Mouse (Mus musculus): ENCODE measurements around the gene Aff3. TPM values are rescaled to one million over a fixed set of nuclear protein-coding genes. Genes with fewer than 3 reads are reported as not detected.
A peak's percentile ranks its signal among the peaks of the same experiment; 100 is the strongest.

The Aff3 gene
- polyA plus RNA-seq, 1 experiment from 2014 or later, result 5.7 TPM

DNA sequence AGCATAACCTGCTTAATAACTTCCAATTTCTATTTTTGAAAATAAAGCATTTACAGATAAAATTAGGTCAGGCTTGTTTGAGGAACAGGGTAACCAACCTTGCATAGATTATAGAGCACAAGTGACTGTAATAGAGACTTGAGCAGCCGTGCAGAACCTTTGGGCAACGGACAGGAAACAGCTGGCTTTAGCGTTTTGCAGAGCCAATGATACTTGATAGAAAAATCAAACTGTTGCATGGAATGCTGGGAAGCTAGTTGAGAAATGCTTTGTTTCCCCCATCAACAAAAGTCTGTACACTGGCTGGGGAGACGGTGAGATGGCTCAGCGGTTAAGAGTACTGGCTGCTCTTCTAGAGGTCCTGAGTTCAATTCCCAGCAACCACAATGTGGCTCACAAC lies 514.7 kb downstream of the Aff3 start:
- H3K27ac ChIP-seq (ENCODE audit: poor library complexity, severe bottlenecking), result no peak overlapping the region
- H3K4me1 ChIP-seq (replicated peaks), result no peaks in the 10 kb centered on the region
- ATAC-seq (ENCODE audit: insufficient number of reproducible peaks, low FRiP score), result no peak
- H3K9me3 ChIP-seq (replicated peaks), result no peaks in the 10 kb centered on the region
- 86% methylated on average over 5 of the region's 5 CpGs for WGBS
- H3K4me3 ChIP-seq, result no peak overlapping the region
- no peaks in the 10 kb centered on the region for H3K36me3 ChIP-seq
- no peak overlapping the region for H3K4me2 ChIP-seq
- H3K9ac ChIP-seq, result no peak overlapping the region
- no peaks in the 10 kb centered on the region for H3K27me3 ChIP-seq (replicated peaks)

DNA sequence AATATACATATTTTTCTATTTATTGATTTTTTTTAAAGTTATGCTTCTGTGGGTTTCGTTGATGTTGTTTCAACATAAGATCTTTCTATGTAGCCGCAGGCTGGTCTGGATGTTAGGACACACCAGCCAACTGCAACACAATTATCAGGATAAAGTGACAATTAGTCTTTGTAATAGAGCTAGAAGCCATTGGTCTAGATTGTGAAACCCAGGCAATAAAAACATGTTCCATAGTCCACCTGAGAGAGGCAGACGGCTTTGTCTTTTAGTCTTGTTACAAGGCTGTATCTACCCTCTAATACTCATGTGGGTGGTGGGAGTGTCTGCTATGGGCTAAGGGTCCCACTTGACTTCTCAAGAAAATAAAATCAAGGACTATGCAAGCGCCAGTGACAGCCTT lies 518.7 kb downstream of the Aff3 start:
- no peak overlapping the region for H3K4me3 ChIP-seq
- WGBS, result 85% methylated on average over 4 of the region's 4 CpGs
- H3K9ac ChIP-seq, result no peak overlapping the region
- no peaks in the 10 kb centered on the region for H3K27me3 ChIP-seq (replicated peaks)
- H3K9me3 ChIP-seq (replicated peaks), result no peaks in the 10 kb centered on the region
- H3K27ac ChIP-seq (ENCODE audit: poor library complexity, severe bottlenecking), result no peak overlapping the region
- no peak overlapping the region for H3K4me2 ChIP-seq
- no peak for ATAC-seq (ENCODE audit: insufficient number of reproducible peaks, low FRiP score)
- H3K36me3 ChIP-seq, result no peaks in the 10 kb centered on the region
- no peaks in the 10 kb centered on the region for H3K4me1 ChIP-seq (replicated peaks)

DNA sequence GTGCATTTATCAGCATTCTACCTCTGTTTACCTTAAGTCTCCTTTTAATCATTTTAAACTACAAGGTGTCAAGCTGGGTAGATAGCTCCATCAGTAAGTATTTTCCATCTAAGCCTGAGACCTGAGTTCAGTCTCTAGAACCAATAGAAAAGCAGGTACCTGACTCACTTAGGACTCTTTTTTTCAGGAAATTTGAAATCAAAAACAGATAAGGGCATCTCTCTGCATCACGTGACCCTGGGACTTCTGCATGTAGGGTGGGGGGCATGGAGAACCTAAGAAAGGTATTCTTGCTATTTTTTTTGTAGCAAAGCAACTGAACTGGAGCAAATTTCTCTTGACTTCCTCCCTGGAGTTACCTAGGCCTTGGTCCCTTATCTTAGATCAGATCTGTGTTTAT lies 523.4 kb downstream of the Aff3 start:
- Histone ChIP-seq H3K9me3 (replicated peaks) (no peaks in the 10 kb centered on the region), H3K9ac (no peak overlapping the region), H3K27me3 (replicated peaks) (no peaks in the 10 kb centered on the region), H3K36me3 (no peaks in the 10 kb centered on the region), H3K4me2 (no peak overlapping the region), H3K4me3 (no peak overlapping the region), H3K27ac (ENCODE audit: poor library complexity, severe bottlenecking) (no peak overlapping the region), H3K4me1 (replicated peaks) (no peaks in the 10 kb centered on the region)
- 84% methylated on average over 1 of the region's 1 CpGs for WGBS
- no peak for ATAC-seq (ENCODE audit: insufficient number of reproducible peaks, low FRiP score)

DNA sequence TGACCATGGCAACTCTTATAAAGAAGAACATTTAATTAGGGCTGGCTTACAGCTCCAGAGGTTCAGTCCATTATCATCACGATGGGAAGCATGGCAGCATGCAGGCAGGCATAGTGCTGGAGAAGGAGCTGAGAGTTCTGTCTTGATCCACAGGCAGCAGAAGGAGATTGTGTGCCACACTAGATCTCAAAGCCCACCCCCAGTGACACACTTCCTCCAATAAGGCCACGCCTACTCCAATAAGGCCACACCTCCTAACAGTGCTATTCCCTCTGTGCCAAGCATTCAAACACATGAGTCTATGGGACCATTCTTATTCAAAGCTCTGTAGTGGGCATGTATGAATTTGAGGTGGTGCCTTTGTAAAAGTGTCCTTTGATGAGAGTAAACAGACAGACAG lies 523.8 kb downstream of the Aff3 start:
- Histone ChIP-seq H3K27ac (ENCODE audit: poor library complexity, severe bottlenecking) (no peak overlapping the region), H3K9ac (no peak overlapping the region), H3K4me3 (no peak overlapping the region), H3K9me3 (replicated peaks) (no peaks in the 10 kb centered on the region), H3K4me2 (no peak overlapping the region), H3K36me3 (no peaks in the 10 kb centered on the region), H3K4me1 (replicated peaks) (no peaks in the 10 kb centered on the region), H3K27me3 (replicated peaks) (no peaks in the 10 kb centered on the region)
- 71% methylated on average over 2 of the region's 2 CpGs for WGBS
- no peak for ATAC-seq (ENCODE audit: insufficient number of reproducible peaks, low FRiP score)

DNA sequence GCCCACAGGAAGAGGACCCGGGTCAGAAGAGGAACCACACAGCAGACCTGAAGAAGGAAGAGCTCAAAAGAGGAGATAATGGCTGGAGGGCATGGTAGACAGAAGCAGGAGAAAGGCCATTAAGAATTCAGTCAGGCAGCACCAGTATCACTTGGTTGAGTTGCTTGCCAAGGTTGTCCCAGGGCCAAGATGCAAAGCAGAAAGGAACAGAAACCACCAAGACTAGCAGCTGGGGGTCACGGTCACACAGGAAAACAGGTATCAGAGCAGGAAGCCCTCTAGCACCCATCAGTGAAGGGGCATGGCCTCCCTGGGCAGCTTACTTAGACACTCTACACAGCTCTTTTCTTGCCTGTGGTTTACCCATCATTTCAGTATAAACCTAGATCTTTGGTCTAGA lies 525.4 kb downstream of the Aff3 start:
- Histone ChIP-seq H3K9ac (no peak overlapping the region), H3K4me1 (replicated peaks) (no peaks in the 10 kb centered on the region), H3K4me2 (no peak overlapping the region), H3K36me3 (no peaks in the 10 kb centered on the region), H3K4me3 (no peak overlapping the region), H3K27ac (ENCODE audit: poor library complexity, severe bottlenecking) (no peak overlapping the region), H3K27me3 (replicated peaks) (no peaks in the 10 kb centered on the region), H3K9me3 (replicated peaks) (0 out of 2 replicates have a peak, but pooled peaks cover 4% of the 10 kb centered on the region)
- ATAC-seq (ENCODE audit: insufficient number of reproducible peaks, low FRiP score), result no peak
- WGBS, result 77% methylated on average over 2 of the region's 2 CpGs

DNA sequence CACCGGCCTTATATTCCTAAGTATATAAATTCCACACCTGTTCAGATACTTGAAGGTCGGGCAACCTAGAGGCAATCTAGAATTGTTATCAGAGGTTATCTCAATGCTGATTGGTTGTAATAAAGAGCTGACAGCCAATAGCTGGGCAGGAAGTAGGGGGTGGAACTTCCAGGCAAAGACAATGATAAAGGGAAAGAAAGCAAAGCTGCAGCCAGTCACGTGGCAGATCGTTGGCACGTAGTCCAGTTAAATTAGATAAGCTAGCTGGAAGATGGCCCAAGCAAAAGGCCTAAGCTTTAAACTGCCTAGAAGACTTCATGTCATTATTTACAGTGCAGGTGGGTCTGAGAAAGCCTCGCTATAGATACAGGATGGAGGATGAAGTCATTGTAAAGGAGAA lies 531.8 kb downstream of the Aff3 start:
- Histone ChIP-seq H3K9ac (no peak overlapping the region), H3K36me3 (no peaks in the 10 kb centered on the region), H3K4me1 (replicated peaks) (peaks cover 10% of the 10 kb centered on the region), H3K27ac (ENCODE audit: poor library complexity, severe bottlenecking) (no peak overlapping the region), H3K4me3 (no peak overlapping the region), H3K9me3 (replicated peaks) (0 out of 2 replicates have a peak, but pooled peaks cover 4% of the 10 kb centered on the region), H3K4me2 (no peak overlapping the region), H3K27me3 (replicated peaks) (no peaks in the 10 kb centered on the region)
- 49% methylated on average over 6 of the region's 6 CpGs for WGBS
- no peak for ATAC-seq (ENCODE audit: insufficient number of reproducible peaks, low FRiP score)

DNA sequence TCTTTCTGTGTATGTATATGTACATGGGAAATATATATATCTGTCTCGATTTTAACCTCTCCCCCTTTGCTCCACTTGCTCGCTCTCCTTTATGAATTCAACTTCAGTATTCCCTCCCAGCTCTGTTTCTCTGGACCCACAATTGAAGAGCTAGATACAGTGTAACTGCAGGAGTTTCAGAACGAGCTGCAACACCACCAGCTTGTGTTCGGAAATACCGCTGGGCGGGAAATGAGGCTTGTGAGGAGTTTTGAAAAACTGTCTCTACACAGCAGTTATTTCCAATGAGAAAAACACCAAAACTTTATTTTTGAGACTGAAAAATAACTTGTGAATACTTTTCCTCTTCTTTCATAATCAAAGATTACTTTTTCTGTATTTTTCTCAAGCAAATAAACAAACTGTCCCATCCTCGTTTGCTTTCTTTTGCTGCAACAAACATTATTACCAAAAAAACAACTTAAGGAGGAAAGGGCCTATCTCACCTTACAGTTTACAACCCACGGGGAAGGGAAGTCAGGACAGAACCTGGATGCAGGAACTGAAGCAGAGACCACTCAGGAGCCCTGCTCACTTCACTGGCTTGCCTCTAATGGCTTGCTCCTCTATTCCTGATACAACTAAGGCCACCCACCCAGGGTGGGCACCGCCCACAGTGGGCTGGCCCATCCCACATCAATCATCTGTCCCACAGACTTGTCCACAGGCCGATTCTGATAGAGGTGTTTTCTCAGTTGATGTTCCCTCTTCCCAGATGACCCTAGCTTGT lies 533.9 kb downstream of the Aff3 start:
- Histone ChIP-seq H3K27ac (ENCODE audit: poor library complexity, severe bottlenecking) (no peak overlapping the region), H3K9me3 (replicated peaks) (0 out of 2 replicates have a peak, but pooled peaks cover 4% of the 10 kb centered on the region), H3K36me3 (no peaks in the 10 kb centered on the region), H3K4me1 (replicated peaks) (peaks cover 22% of the 10 kb centered on the region), H3K27me3 (replicated peaks) (no peaks in the 10 kb centered on the region), H3K9ac (no peak overlapping the region), H3K4me3 (no peak overlapping the region), H3K4me2 (no peak overlapping the region)
- WGBS, result 48% methylated on average over 10 of the region's 10 CpGs
- no peak for ATAC-seq (ENCODE audit: insufficient number of reproducible peaks, low FRiP score)

DNA sequence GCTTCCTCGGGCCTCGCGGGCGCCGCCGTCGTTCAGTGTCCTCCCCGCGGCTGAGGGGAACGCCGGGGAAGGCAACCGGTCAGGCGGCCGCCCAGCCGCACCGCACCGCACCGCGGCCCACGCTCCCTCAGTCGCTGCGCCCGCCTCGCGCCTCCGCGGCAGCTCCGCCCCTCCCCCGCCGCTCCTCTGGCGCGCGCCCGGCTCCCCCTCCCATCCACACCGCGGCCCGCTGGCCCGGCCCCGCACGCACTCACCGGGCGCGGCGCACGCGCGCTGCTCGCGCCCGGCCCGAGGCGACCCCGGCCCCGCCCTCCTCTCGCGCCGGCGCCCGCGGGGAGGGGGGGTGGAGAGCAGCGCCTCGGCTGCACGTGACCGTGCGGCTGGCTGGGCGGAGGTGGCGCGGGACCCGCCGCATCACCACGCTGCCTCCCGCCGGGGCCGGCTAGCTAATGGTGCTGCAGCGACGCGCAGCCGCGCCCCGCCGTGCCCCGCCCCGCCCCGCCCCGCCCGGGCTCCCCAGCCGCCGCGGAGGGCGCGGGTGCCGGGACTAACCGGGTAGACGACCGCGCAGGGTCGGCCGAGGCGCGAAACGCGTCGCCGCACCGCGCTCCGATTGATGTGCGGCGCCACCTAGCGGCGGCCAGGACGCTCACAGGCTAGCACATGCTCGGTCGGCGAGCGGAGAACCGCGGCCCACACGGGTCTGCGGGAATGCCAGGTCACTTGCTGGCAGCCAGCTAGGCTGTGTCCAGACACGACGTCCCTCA lies 535.1 kb downstream of the Aff3 start, which contains the start of gene Rev1:
Gene Rev1 (minus strand): TSS at position 301 of the 767 bp plus-strand sequence.
- peak; percentile 96 for ATAC-seq (ENCODE audit: insufficient number of reproducible peaks, low FRiP score)
- Histone ChIP-seq H3K4me2 (peak within 1 kb of the TSS; percentile 93), H3K9me3 (replicated peaks) (no peaks in the 10 kb centered on the region), H3K4me1 (replicated peaks) (peaks cover 25% of the 10 kb centered on the region), H3K36me3 (no peaks in the 10 kb centered on the region), H3K27me3 (replicated peaks) (no peaks in the 10 kb centered on the region), H3K4me3 (peak within 1 kb of the TSS; percentile 87), H3K9ac (peak within 1 kb of the TSS; percentile 94), H3K27ac (ENCODE audit: poor library complexity, severe bottlenecking) (peak within 1 kb of the TSS; percentile 89)
- WGBS, result under 1% methylated on average over 98 of the region's 122 CpGs

DNA sequence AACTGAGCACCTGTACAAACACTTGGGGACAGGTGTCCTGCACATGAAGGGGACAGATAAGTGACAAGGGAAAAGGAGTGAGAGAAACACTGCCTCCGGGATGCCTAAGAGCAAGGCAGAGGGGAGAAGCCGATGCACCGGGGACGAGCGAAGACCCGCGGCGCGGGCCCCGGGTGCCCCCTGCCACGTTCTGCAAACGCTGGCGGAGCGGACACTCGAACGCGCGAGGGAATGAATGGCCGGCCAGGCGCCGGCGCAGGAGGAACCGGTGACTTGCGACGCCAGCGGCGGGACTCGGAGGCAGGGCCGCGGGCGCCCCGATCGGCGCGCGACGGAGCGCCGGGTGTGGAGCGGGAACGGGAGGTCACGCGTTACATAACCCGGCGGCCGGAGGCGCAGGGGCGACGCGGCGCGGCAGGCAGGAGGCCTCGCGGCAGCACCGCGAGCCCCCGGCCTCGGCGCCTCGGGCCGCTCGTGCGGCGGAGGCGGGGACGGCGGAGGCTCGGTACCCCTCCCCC lies 535.8 kb downstream of the Aff3 start:
- Histone ChIP-seq H3K4me1 (replicated peaks) (peaks cover 25% of the 10 kb centered on the region), H3K27ac (ENCODE audit: poor library complexity, severe bottlenecking) (peak overlapping the region; percentile 89), H3K36me3 (no peaks in the 10 kb centered on the region), H3K9ac (peak overlapping the region; percentile 94), H3K27me3 (replicated peaks) (no peaks in the 10 kb centered on the region), H3K4me2 (peak overlapping the region; percentile 93), H3K9me3 (replicated peaks) (no peaks in the 10 kb centered on the region), H3K4me3 (peak overlapping the region; percentile 87)
- ATAC-seq (ENCODE audit: insufficient number of reproducible peaks, low FRiP score), result peak; percentile 43
- WGBS, result under 1% methylated on average over 66 of the region's 68 CpGs
